Mouse (Mus musculus) hindbrain, embryonic 14.5 days (tissue): ENCODE results near the gene Mphosph9. TPM values are rescaled to one million over a fixed set of nuclear protein-coding genes. Genes with fewer than 3 reads are reported as not detected.

Source experiments
- ATAC-seq: fragments of 200-750 bp; cut with Nextera tagmentation; 2 replicates; pipeline ENCODE4 v1.8.0; 2017; ENCODE audit warnings: moderate number of reproducible peaks, mild to moderate bottlenecking, moderate TSS enrichment, moderate library complexity; ENCODE audit not compliant: low FRiP score
- DNase-seq: peaks from one replicate; pipeline ENCODE4 v3.0.0-alpha.2; 2015; ENCODE audit warnings: low spot score
- H3K27ac ChIP-seq: fragments of 300-500 bp; sonication (generic); 2 replicates; pipeline ENCODE4 v1.5.1; 2014; ENCODE audit warnings: mild to moderate bottlenecking, moderate library complexity
- H3K27me3 ChIP-seq: fragments of 300-500 bp; sonication (generic); 2 replicates; pipeline ENCODE4 v1.6.1; 2014; ENCODE audit warnings: mild to moderate bottlenecking, low read length, mixed read lengths; ENCODE audit not compliant: control insufficient read depth, insufficient read depth
- H3K36me3 ChIP-seq: fragments of 300-500 bp; sonication (generic); replicated peaks from 2 replicates; pipeline ENCODE4 v1.6.1; 2014; ENCODE audit not compliant: control insufficient read depth, insufficient read depth
- H3K4me1 ChIP-seq: fragments of 300-500 bp; sonication (generic); replicated peaks from 2 replicates; pipeline ENCODE4 v1.6.1; 2014; ENCODE audit warnings: antibody characterized with exemption, low read length, mixed read lengths; ENCODE audit not compliant: control insufficient read depth, insufficient read depth
- H3K4me2 ChIP-seq: fragments of 300-500 bp; sonication (generic); replicated peaks from 2 replicates; pipeline ENCODE4 v1.6.1; 2014; ENCODE audit warnings: mild to moderate bottlenecking, moderate library complexity
- H3K4me3 ChIP-seq: fragments of 300-500 bp; sonication (generic); replicated peaks from 2 replicates; pipeline ENCODE4 v1.5.1; 2014; ENCODE audit warnings: mild to moderate bottlenecking, low read length
- H3K9ac ChIP-seq: fragments of 300-500 bp; sonication (generic); 2 replicates; pipeline ENCODE4 v1.6.1; 2014
- H3K9me3 ChIP-seq: fragments of 300-500 bp; sonication (generic); 2 replicates; pipeline ENCODE4 v1.6.1; 2016; ENCODE audit warnings: low read length; ENCODE audit not compliant: control insufficient read depth
- WGBS: fragments of 180-500 bp; shearing (Covaris S2); extraction: QIAGEN DNeasy Blood & Tissue Kit; methylation state at CpG from one replicate; pipeline ENCODE4 v1.1.7; 2014; 5-methylcytosine and 5-hydroxymethylcytosine counted together
- polyA plus RNA-seq: library from polyadenylated mRNA; unstranded; fragments of >200 nt; fragmentation: Nextera tagmentation; extraction: Ambion mirVana; gene quantifications from 2 replicates; pipeline ENCODE4 v1.2.1, GENCODE M21; 2014

The Mphosph9 gene
- polyA plus RNA-seq, 1 experiment from 2014 or later = 12.6 TPM

GRCm38 (mm10) chr5:124248845-124249613 is 78.7 kb downstream of the Mphosph9 start:
- peak overlapping the region; percentile 67 for H3K4me3 ChIP-seq
- peaks cover 9% of the 10 kb centered on the region for H3K36me3 ChIP-seq
- ATAC-seq (peak; percentile 77), DNase-seq (peak; percentile 44)
- peaks cover 11% of the 10 kb centered on the region; the same call in 1 of the 2 replicates for H3K4me1 ChIP-seq
- 2% methylated on average over 23 of the region's 77 CpGs for WGBS
- H3K27ac ChIP-seq = peak overlapping the region; percentile 81
- peak overlapping the region; percentile 90 for H3K4me2 ChIP-seq
- H3K9me3 ChIP-seq = no peaks in the 10 kb centered on the region
- H3K9ac ChIP-seq = peak overlapping the region; percentile 78
- no peaks in the 10 kb centered on the region for H3K27me3 ChIP-seq

DNA sequence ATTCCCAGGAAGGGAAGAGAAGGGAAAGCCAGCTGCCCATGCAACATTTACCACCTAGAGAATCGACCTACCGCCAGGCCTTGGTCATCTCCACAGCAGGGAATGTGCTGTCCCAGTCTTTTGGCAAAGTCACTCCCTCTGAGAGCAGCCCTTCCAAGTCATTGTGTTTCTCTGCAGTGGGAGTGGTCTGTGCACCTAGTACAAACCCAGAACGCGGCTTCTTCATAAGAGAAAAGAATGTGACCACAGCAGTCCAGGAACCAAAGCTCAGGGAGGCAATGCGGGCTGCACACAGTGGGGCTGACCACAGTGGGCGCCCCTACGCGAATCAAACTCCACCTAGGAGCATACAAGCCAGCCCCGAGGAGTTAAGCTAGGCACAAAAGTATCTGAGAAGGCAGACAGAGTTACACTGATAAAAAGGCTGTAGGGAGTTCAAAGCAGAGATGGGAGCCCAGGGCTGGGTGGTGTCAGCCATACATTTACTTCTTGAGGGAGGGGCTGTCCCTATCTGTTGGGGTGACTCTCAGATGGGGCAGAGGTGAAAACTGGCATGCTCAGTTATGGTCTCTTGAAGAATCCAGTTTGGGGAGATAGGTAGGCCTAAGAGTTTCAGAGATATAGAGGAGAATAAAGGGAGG is 79.7 kb downstream of the Mphosph9 start:
- H3K36me3 ChIP-seq = no peaks in the 10 kb centered on the region
- peak overlapping the region; percentile 67 for H3K4me3 ChIP-seq
- 13% methylated on average over 9 of the region's 9 CpGs for WGBS
- H3K9ac ChIP-seq = no peak overlapping the region
- H3K4me1 ChIP-seq = peaks cover 11% of the 10 kb centered on the region; the same call in 1 of the 2 replicates
- ATAC-seq = no peak
- DNase-seq = no peak
- peak overlapping the region; percentile 90 for H3K4me2 ChIP-seq
- H3K9me3 ChIP-seq = no peaks in the 10 kb centered on the region
- no peak overlapping the region for H3K27ac ChIP-seq
- H3K27me3 ChIP-seq = no peaks in the 10 kb centered on the region

GRCm38 (mm10) chr5:124247296-124247695 is 80.5 kb downstream of the Mphosph9 start:
- Histone ChIP-seq H3K4me1 (peaks cover 11% of the 10 kb centered on the region; the same call in 1 of the 2 replicates), H3K9ac (0 out of 2 replicates have a peak overlapping the region, but pooled peaks have one; percentile 13), H3K4me3 (no peak overlapping the region), H3K36me3 (no peaks in the 10 kb centered on the region), H3K9me3 (no peaks in the 10 kb centered on the region), H3K4me2 (0 out of 2 replicates have a peak overlapping the region, but pooled peaks have one; percentile 90), H3K27me3 (no peaks in the 10 kb centered on the region), H3K27ac (no peak overlapping the region)
- ATAC-seq = no peak
- 44% methylated on average over 7 of the region's 7 CpGs for WGBS
- DNase-seq = no peak

DNA sequence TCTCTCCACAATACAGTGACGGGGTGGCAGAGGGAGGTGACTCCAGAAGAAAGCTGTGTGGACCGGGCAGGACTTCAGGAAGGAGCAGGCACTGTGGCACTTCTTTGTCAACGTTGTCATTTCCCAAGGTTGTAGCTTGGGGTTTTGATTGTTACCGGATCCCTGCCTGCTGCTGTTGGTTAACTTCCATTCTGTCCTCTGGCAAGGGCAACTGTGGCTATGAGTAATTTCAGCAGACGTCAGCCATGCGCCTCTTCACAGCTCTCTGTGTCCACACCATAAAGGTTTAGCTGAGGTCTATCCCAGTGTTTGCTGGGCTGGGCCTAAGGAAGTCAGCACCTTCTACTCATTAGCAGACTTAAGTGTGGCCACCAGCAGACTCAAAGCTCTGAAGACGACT is 82.9 kb downstream of the Mphosph9 start:
- Histone ChIP-seq H3K27ac (no peak overlapping the region), H3K4me3 (no peak overlapping the region), H3K9me3 (no peaks in the 10 kb centered on the region), H3K36me3 (no peaks in the 10 kb centered on the region), H3K27me3 (no peaks in the 10 kb centered on the region), H3K9ac (no peak overlapping the region), H3K4me2 (no peak overlapping the region), H3K4me1 (peaks cover 25% of the 10 kb centered on the region)
- 96% methylated on average over 7 of the region's 7 CpGs for WGBS
- ATAC-seq = no peak
- DNase-seq = no peak

GRCm38 (mm10) chr5:124244449-124244848 is 83.3 kb downstream of the Mphosph9 start:
- Histone ChIP-seq H3K4me2 (no peak overlapping the region), H3K4me3 (no peak overlapping the region), H3K36me3 (no peaks in the 10 kb centered on the region), H3K4me1 (peaks cover 25% of the 10 kb centered on the region), H3K27ac (no peak overlapping the region), H3K9ac (no peak overlapping the region), H3K27me3 (no peaks in the 10 kb centered on the region), H3K9me3 (no peaks in the 10 kb centered on the region)
- 95% methylated on average over 8 of the region's 8 CpGs for WGBS
- DNase-seq = no peak
- no peak for ATAC-seq

DNA sequence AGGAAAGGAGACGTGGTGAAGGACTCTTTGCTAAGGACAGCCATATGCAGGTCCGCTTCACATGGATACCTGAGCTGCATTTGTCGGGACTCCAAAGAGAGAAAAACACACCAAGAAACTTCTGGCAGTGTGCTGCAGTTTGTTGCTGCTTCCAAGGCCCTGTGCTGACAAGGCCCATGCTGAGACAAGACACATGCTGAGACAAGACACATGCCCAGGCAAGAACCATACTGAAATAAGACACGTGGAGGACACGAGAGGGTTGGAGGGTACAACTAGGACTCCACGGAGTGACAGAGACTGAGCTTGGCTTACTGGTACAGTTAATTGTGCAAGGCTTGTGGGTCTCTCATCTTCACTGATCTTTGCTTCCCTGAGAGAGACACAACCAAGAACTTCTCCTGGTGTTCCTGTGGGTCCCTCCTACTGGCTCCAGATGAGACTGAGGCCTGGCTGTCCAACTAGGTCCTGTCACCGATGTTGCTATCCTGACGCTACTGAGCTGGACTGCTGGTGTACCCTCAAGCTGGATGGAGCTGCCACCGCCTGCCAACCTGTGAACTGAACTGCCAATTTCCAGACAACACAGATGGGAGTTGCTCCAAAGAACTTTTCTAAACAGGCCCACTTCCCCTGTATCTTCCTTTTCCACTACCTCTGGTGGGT is 84.4 kb downstream of the Mphosph9 start:
- Histone ChIP-seq H3K4me2 (no peak overlapping the region), H3K9me3 (no peaks in the 10 kb centered on the region), H3K36me3 (no peaks in the 10 kb centered on the region), H3K4me3 (no peak overlapping the region), H3K27me3 (no peaks in the 10 kb centered on the region), H3K9ac (no peak overlapping the region), H3K4me1 (peaks cover 20% of the 10 kb centered on the region), H3K27ac (no peak overlapping the region)
- no peak for ATAC-seq
- DNase-seq = no peak
- 83% methylated on average over 9 of the region's 9 CpGs for WGBS

DNA sequence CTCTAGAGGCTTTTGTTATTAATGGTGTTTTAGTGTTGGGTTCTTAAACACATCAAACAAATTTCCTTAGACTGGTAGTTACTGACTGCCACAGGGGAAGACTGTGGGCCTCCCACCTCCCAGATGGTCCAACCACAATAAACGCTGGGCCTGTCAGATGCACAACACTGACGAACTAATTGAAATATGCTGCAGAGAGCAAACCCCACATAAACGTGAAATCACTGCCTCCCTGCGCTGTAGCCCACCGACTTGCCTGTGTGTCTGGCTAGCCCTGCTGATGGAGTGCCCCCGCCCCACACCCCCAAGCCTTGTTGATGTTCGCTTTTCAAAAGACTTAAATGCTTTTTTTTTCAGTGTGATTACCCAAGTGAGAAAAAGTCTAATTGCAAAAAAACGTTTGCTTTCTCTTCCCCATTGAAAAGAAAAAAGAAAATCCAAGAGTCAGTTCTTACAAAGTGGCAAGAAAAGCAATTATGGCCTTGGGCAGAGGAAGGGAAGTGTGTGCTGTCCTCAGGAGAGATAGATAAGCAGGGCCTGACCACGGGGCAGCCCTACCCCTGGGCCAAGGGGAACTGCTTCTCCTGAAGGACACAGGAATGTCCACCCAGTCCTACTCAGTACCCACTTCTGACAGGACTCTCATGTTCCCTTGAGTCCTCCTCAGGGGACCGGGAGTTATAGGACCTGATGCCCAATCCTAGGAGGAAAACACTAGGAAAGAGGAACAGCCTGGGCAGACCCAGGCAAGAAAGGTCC is 85.9 kb downstream of the Mphosph9 start:
- peak overlapping the region; percentile 63 for H3K27ac ChIP-seq
- H3K27me3 ChIP-seq = no peaks in the 10 kb centered on the region
- peak overlapping the region; percentile 28 for H3K4me2 ChIP-seq
- ATAC-seq (no peak), DNase-seq (no peak)
- H3K4me1 ChIP-seq = peaks cover 20% of the 10 kb centered on the region
- 36% methylated on average over 10 of the region's 10 CpGs for WGBS
- H3K4me3 ChIP-seq = no peak overlapping the region
- no peaks in the 10 kb centered on the region for H3K9me3 ChIP-seq
- H3K36me3 ChIP-seq = no peaks in the 10 kb centered on the region
- H3K9ac ChIP-seq = peak overlapping the region; percentile 24; the same call in 1 of the 2 replicates

DNA sequence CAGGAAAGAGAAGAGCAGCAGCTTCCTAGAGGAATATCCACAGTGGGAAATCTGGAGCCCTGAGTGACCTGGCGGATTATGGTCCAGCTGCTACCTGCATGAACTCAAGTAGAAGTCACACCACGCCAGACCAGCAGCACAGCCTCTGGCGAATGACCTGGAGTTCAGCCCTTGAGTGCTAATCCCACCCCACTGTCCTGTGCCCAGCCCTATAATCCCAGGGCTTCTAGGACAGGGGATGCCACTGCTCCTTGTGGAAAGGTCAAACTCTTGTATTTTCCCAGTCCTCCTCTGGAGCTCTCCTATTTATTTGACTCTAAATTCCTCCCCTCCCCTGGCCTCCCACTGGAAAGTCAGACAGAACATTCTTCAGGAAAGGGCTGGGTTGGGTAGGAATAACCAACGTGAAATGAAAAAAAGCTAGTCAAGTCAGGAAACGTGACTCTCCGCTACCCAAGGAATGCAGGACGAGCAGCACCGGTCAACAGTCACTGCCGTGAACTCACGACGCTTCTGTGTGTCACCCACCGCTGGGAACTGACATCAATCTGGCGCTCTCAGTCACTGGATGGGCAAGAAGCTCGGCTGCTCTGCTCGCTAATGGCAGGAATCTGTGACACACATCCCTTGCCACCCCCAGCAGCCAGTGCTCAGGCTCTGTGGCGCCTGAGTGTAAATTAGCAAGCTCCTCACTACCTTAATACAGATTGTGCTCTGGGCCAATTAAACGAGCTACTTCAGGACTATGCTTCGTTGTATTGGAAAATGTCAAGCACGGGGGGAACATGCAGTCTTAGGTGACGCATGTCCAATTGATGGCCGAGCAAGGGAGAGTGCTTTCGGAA is 86.7 kb downstream of the Mphosph9 start:
- peak overlapping the region; percentile 24; the same call in 1 of the 2 replicates for H3K9ac ChIP-seq
- H3K4me2 ChIP-seq = peak overlapping the region; percentile 28
- H3K4me1 ChIP-seq = peaks cover 20% of the 10 kb centered on the region
- H3K27ac ChIP-seq = peak overlapping the region; percentile 63
- peak; percentile 51; the same call in 1 of the 2 replicates for ATAC-seq
- no peaks in the 10 kb centered on the region for H3K36me3 ChIP-seq
- WGBS = 21% methylated on average over 22 of the region's 22 CpGs
- H3K27me3 ChIP-seq = no peaks in the 10 kb centered on the region
- no peak overlapping the region for H3K4me3 ChIP-seq
- H3K9me3 ChIP-seq = no peaks in the 10 kb centered on the region
- no peak for DNase-seq
